Mouse (Mus musculus) ES-E14 (cell line): ENCODE measurements around the gene Zc3h4. TPM values are rescaled to one million over a fixed set of nuclear protein-coding genes. Genes with fewer than 3 reads are reported as not detected.
A peak's percentile ranks its signal among the peaks of the same experiment; 100 is the strongest.

ENCODE experiments used
- DNase-seq: peaks from one replicate; pipeline ENCODE4 v3.0.0-alpha.2; 2013; ENCODE audit warnings: low read depth, low spot score
- H3K27ac ChIP-seq: 2 replicates; pipeline ENCODE4 v1.5.1; 2012; ENCODE audit warnings: low read depth, mild to moderate bottlenecking, low read length, moderate library complexity, mixed read lengths; ENCODE audit not compliant: poor library complexity, insufficient read depth, severe bottlenecking
- H3K36me3 ChIP-seq: 2 replicates; pipeline ENCODE4 v1.6.1; 2012; ENCODE audit warnings: mild to moderate bottlenecking, low read length, moderate library complexity, mixed read lengths; ENCODE audit not compliant: control insufficient read depth, poor library complexity, insufficient read depth, severe bottlenecking
- H3K4me1 ChIP-seq, 2 experiments: fragments of 150-350 bp in 1 of 2; sonication (generic) in 1 of 2; 2 replicates each; pipeline ENCODE4 v1.6.1; 2012; ENCODE audit warnings: low read length in 2 of 2, mild to moderate bottlenecking in 1 of 2, mixed read lengths in 1 of 2; ENCODE audit not compliant: control insufficient read depth in 2 of 2, insufficient read depth in 2 of 2, poor library complexity in 1 of 2
- H3K4me3 ChIP-seq, 2 experiments: fragments of 150-350 bp in 1 of 2; sonication (generic) in 1 of 2; 2 replicates each; pipeline ENCODE4 v1.5.1; 2012; ENCODE audit warnings: low read length in 2 of 2, low read depth in 1 of 2, mild to moderate bottlenecking in 1 of 2, mixed read lengths in 1 of 2; ENCODE audit not compliant: insufficient read depth in 1 of 2, poor library complexity in 1 of 2, severe bottlenecking in 1 of 2
- H3K9ac ChIP-seq: 2 replicates; pipeline ENCODE4 v1.6.1; 2012; ENCODE audit warnings: low read depth, mild to moderate bottlenecking, low read length, mixed read lengths; ENCODE audit not compliant: poor library complexity, insufficient read depth, severe bottlenecking
- H3K9me3 ChIP-seq: fragments of 150-350 bp; sonication (generic); 2 replicates; pipeline ENCODE4 v1.6.1; 2012; ENCODE audit warnings: low read depth, mild to moderate bottlenecking, low read length; ENCODE audit not compliant: control insufficient read depth, insufficient read depth
- CHD2 ChIP-seq: IDR thresholded peaks from 2 replicates; pipeline ENCODE4 v1.6.1; 2014; ENCODE audit warnings: mild to moderate bottlenecking, low read depth, low read length, inconsistent platforms
- HCFC1 ChIP-seq: IDR thresholded peaks from 2 replicates; pipeline ENCODE4 v1.6.1; 2012; ENCODE audit warnings: low read length, inconsistent platforms, borderline replicate concordance; ENCODE audit not compliant: insufficient read depth
- MAFK ChIP-seq: IDR thresholded peaks from 2 replicates; pipeline ENCODE4 v1.6.1; 2014; ENCODE audit warnings: mild to moderate bottlenecking, low read depth, low read length, inconsistent platforms; ENCODE audit not compliant: insufficient read depth
- ZC3H11A ChIP-seq: IDR thresholded peaks from 2 replicates; pipeline ENCODE4 v1.6.1; 2012; ENCODE audit warnings: low read depth, mild to moderate bottlenecking, inconsistent platforms, low read length, borderline replicate concordance
- ZNF384 ChIP-seq: IDR thresholded peaks from 2 replicates; pipeline ENCODE4 v1.6.1; 2012; ENCODE audit warnings: low read depth, low read length, inconsistent platforms
- in situ Hi-C, 2 experiments: fragments of 600-800 bp; cut with MboI; formaldehyde crosslinking; loops; one replicate each; pipeline ENCODE4 v1.15.1; 2025; ENCODE audit warnings: low sequenced_read_pairs in 2 of 2, inconsistent platforms in 1 of 2; ENCODE audit not compliant: unreplicated experiment in 2 of 2
- total RNA-seq: library from RNA; depleted of rRNA; stranded (reverse); fragments of 300-350 nt; gene quantifications from 2 replicates; pipeline ENCODE4 v1.2.3, GENCODE M21; 2012

Gene Zc3h4
- total RNA-seq, 1 experiment = 43.7 TPM

GRCm38 (mm10) chr7:16472116-16472709 lies 71.5 kb downstream of the Zc3h4 start:
- H3K36me3 ChIP-seq = no peaks in the 10 kb centered on the region
- DNase-seq = no peak
- in situ Hi-C loops = no loop called here

DNA sequence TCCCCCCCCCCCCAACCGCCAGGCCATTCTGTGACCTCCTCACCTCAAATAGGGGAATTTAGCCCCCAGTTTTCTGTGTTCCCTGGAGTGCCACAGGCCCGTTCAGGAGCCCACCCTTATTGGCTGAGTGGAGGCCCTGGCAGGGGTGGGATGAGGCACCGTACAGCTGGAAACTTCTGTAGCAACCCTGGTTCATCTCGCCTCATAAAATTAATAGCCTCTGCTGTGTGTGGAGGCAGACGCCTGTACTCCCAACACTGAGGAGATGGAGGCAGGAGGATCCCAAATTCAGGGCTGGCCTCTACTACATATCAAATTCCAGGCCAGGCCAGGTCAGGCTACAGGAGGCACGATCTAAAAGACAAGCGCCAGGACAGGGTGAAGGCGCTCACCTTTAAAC lies 73.1 kb downstream of the Zc3h4 start:
- DNase-seq = no peak
- H3K9ac ChIP-seq = no peak overlapping the region; the same call in 1 of the 2 replicates
- H3K36me3 ChIP-seq = no peaks in the 10 kb centered on the region
- H3K9me3 ChIP-seq = no peaks in the 10 kb centered on the region
- no peak overlapping the region for H3K27ac ChIP-seq
- H3K4me1 ChIP-seq = peaks cover 2 to 8% of the 10 kb centered on the region in 2 experiments; a peak in 1 of 4 replicates
- TF ChIP-seq CHD2 (no peak), HCFC1 (no peak)
- in situ Hi-C loops = no loop called here
- no peak overlapping the region for H3K4me3 ChIP-seq

More at GRCm38 (mm10) chr7:16472116-16472709, 71.5 kb downstream of the Zc3h4 start:
- no peak overlapping the region for H3K4me3 ChIP-seq
- no peak for TF ChIP-seq ZC3H11A
- TF ChIP-seq MAFK = no peak
- TF ChIP-seq ZNF384 = no peak
- TF ChIP-seq HCFC1 = no peak
- no peak for TF ChIP-seq CHD2
- H3K4me1 ChIP-seq = peaks cover 2 to 13% of the 10 kb centered on the region in 2 experiments; a peak in 1 of 4 replicates
- H3K9me3 ChIP-seq = no peaks in the 10 kb centered on the region
- H3K27ac ChIP-seq = no peak overlapping the region
- no peak overlapping the region for H3K9ac ChIP-seq

DNA sequence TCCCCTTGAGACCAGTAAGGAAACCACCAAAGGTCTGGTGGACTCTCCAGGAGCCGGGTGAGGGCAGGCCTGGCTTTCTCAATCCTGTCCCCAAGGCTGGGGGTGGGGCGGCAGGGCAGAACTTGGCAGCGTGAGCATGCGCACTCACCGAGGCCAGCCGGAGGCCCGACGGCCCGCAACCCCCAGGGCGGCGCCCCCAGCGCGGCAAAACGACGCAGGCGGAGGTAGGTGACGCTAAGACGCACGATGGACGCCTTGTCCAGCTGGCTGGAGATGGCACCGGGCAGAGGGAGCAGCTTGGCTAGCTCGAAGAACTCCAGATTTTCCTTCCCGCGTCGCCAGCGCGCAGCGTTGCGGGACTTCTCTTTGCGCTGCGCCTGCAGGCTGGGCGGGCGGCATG lies 73.7 kb downstream of the Zc3h4 start:
- H3K9me3 ChIP-seq = no peaks in the 10 kb centered on the region
- H3K4me3 ChIP-seq = peak overlapping the region; percentile 46 to 54; a peak in 3 of 4 replicates
- no peak overlapping the region for H3K27ac ChIP-seq
- H3K9ac ChIP-seq = no peak overlapping the region
- TF ChIP-seq ZNF384 = no peak
- no peaks in the 10 kb centered on the region for H3K36me3 ChIP-seq
- peaks cover 2 to 6% of the 10 kb centered on the region in 2 experiments; a peak in 1 of 4 replicates for H3K4me1 ChIP-seq
- DNase-seq = no peak
- in situ Hi-C loops = no loop called here

- Histone ChIP-seq H3K9me3 (no peaks in the 10 kb centered on the region), H3K4me3 (peak overlapping the region; percentile 55 to 64; a peak in 3 of 4 replicates), H3K4me1 (peaks cover 2 to 8% of the 10 kb centered on the region in 2 experiments; a peak in 1 of 4 replicates), H3K36me3 (no peaks in the 10 kb centered on the region), H3K27ac (no peak overlapping the region), H3K9ac (no peak overlapping the region; the same call in 1 of the 2 replicates)
- no peak for DNase-seq
- in situ Hi-C loops = no loop called here
- TF ChIP-seq MAFK (no peak), ZNF384 (no peak), CHD2 (no peak), HCFC1 (no peak), ZC3H11A (no peak)
Measured at GRCm38 (mm10) chr7:16475321-16475720, 74.6 kb downstream of the Zc3h4 start.

GRCm38 (mm10) chr7:16475764-16476599 lies 75.3 kb downstream of the Zc3h4 start:
- no peak overlapping the region for H3K27ac ChIP-seq
- DNase-seq = no peak
- H3K9ac ChIP-seq = peak overlapping the region; percentile 25; the same call in 1 of the 2 replicates
- no peaks in the 10 kb centered on the region for H3K9me3 ChIP-seq
- H3K4me1 ChIP-seq = peaks cover 2 to 9% of the 10 kb centered on the region in 2 experiments; a peak in 1 of 4 replicates
- peak overlapping the region; percentile 55 to 64 for H3K4me3 ChIP-seq
- no peak for TF ChIP-seq ZNF384
- TF ChIP-seq CHD2 = no peak
- TF ChIP-seq ZC3H11A = no peak
- no peak for TF ChIP-seq MAFK
- TF ChIP-seq HCFC1 = no peak
- in situ Hi-C loops = no loop called here
- H3K36me3 ChIP-seq = no peaks in the 10 kb centered on the region
